Mouse (Mus musculus) embryonic facial prominence, embryonic 10.5 days (tissue): ENCODE data around the gene Osgep. TPM values are rescaled to one million over a fixed set of nuclear protein-coding genes. Genes with fewer than 3 reads are reported as not detected.
A peak's percentile ranks its signal among the peaks of the same experiment; 100 is the strongest.
"Not testable (repeated sequence)": the region's sequence is repeated elsewhere in the genome, so short reads cannot be mapped to it uniquely, and the experiment has no call there.

Source experiments
- DNase-seq: peaks from one replicate; pipeline ENCODE4 v3.0.0-alpha.2; 2017; ENCODE audit warnings: low spot score
- H3K27ac ChIP-seq: fragments of 300-500 bp; sonication (generic); replicated peaks from 2 replicates; pipeline ENCODE4 v1.5.1; 2016; ENCODE audit warnings: mild to moderate bottlenecking
- H3K27me3 ChIP-seq: fragments of 300-500 bp; sonication (generic); replicated peaks from 2 replicates; pipeline ENCODE4 v1.6.1; 2016; ENCODE audit warnings: low read depth, mild to moderate bottlenecking; ENCODE audit not compliant: poor library complexity, severe bottlenecking
- H3K36me3 ChIP-seq: fragments of 300-500 bp; sonication (generic); replicated peaks from 2 replicates; pipeline ENCODE4 v1.6.1; 2016; ENCODE audit warnings: mild to moderate bottlenecking, moderate library complexity
- H3K4me1 ChIP-seq: fragments of 300-500 bp; sonication (generic); 2 replicates; pipeline ENCODE4 v1.6.1; 2016
- H3K4me3 ChIP-seq: fragments of 300-500 bp; sonication (generic); 2 replicates; pipeline ENCODE4 v1.5.1; 2016; ENCODE audit warnings: mild to moderate bottlenecking, moderate library complexity
- H3K9me3 ChIP-seq: fragments of 300-500 bp; sonication (generic); 2 replicates; pipeline ENCODE4 v1.6.1; 2016; ENCODE audit warnings: mild to moderate bottlenecking
- WGBS: fragments of 180-500 bp; shearing (Covaris S2); methylation state at CpG from one replicate; pipeline ENCODE4 v1.1.7; 2016; 5-methylcytosine and 5-hydroxymethylcytosine counted together
- polyA plus RNA-seq: library from polyadenylated mRNA; unstranded; fragments of >200 nt; fragmentation: Nextera tagmentation; extraction: Ambion mirVana; gene quantifications from 2 replicates; pipeline ENCODE4 v1.2.1, GENCODE M21; 2016

The Osgep gene
- polyA plus RNA-seq = 178 and 185 TPM in 2 replicates

DNA sequence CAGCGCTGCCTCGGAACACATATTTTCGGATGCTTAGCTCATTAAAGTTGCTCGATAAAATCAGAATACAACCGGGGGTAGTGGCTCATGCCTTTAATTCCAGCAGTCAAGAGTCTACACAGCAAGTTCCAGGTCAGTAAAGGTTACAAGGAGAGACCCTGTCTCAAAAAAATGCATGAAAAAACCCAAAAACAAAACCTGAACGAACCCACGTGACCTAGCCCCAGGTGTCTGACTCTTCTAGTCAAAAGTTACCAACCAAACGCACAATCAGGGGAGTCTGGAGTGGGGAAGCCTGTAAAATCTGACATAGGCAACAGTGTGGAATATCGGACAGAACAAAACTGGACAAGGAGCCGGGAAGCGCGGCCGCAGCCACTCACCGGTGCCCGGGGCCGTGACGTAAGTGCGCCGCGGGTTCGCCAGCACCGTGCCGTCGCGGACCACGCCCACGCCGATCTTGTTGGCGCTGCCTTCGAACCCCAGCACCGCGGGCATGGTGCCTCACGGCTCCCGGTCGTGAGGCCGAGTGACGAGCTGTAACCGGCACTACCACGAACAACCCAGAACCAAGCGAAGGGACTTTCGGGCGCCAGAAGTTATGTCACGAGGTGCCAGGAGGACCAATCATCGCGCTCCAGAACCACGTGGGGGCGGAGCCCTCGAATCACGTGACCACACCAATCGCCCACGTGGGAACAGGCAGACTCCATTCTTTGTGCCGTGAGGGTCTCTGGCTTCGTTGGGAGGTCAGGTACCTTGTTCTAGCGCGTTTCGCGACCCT, at the start of gene Osgep, which contains the start of gene Apex1:
Gene Osgep (minus strand): TSS at position 613 of the 784 bp plus-strand sequence.
Gene Apex1 (plus strand): TSS at position 688 of the 784 bp plus-strand sequence.
- Histone ChIP-seq H3K36me3 (peaks cover 50% of the 10 kb centered on the region), H3K27me3 (no peaks in the 10 kb centered on the region), H3K27ac (peak within 1 kb of the TSS; percentile 96), H3K9me3 (no peaks in the 10 kb centered on the region), H3K4me3 (peak within 1 kb of the TSS; percentile 90), H3K4me1 (peaks cover 27% of the 10 kb centered on the region)
- under 1% methylated on average over 57 of the region's 57 CpGs for WGBS
- peak; percentile 97 for DNase-seq

DNA sequence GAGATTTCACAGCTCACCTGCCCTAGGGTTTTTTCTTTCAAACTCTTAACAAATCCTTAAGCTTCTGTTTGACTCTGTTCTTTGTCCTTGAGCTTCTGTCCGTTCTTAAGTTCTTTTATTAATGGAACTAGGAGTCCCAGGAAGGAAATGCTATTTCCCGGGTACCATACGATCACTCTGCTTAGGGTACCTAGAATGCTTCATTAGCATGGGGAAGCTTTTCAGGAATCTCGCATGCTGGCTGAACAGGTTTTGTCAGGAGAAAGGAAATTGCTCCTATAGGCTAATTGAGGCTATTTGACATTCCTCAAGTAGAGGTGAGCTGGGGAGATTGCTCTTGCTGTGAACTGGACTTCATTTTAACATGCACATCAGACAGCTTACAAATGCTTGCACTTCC, 49.0 kb upstream of the Osgep start:
- Histone ChIP-seq H3K4me1 (peaks cover 23% of the 10 kb centered on the region), H3K4me3 (no peak overlapping the region), H3K27me3 (0 out of 2 replicates have a peak, but pooled peaks cover 3% of the 10 kb centered on the region), H3K36me3 (no peaks in the 10 kb centered on the region), H3K9me3 (no peaks in the 10 kb centered on the region), H3K27ac (no peak overlapping the region)
- no peak for DNase-seq
- 49% methylated on average over 4 of the region's 4 CpGs for WGBS

DNA sequence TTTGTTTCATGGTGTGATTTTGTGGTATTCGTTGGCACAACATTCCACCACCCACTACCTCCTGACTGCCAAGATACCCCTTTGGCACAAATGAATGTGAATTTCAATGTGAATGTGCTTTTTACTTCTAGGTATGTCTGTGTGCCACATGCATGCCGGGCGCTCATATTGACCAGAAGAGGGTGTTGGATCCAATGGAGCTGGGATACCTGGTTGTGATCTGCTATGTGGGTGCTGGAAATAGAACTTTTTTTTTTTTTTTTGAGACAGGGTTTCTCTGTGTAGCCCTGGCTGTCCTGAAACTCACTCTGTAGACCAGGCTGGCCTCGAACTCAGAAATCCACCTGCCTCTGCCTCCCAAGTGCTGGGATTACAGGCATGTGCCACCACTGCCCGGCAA, 48.4 kb upstream of the Osgep start:
- H3K36me3 ChIP-seq, H3K9me3 ChIP-seq, H3K4me3 ChIP-seq, H3K27ac ChIP-seq, DNase-seq, H3K27me3 ChIP-seq: not testable (repeated sequence)
- WGBS = 83% methylated on average over 5 of the region's 5 CpGs
- H3K4me1 ChIP-seq = peaks cover 23% of the 10 kb centered on the region

DNA sequence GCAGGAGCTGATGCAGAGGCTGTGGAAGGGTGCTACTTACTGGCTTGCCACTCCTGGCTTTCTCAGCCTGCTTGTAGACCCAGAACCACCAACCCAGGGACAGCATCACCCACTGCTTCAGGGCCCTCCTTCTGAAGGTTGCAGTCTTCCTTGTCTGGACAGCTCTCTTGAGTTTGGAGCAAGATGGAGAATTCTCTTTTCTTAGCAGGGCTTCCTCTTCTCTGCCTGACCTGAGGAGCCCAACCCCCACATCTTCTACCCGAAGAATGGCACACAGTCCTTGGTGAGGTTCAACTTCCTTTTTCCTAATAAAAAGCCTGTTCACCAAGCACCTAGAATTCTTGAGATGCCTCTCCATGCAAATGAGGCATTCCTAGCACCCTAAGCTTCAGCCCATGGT, 46.1 kb upstream of the Osgep start:
- no peak overlapping the region for H3K27ac ChIP-seq
- H3K9me3 ChIP-seq = no peaks in the 10 kb centered on the region
- 0 out of 2 replicates have a peak, but pooled peaks cover 3% of the 10 kb centered on the region for H3K27me3 ChIP-seq
- H3K36me3 ChIP-seq = no peaks in the 10 kb centered on the region
- H3K4me1 ChIP-seq = peaks cover 12% of the 10 kb centered on the region; the same call in 1 of the 2 replicates
- no peak for DNase-seq
- no peak overlapping the region for H3K4me3 ChIP-seq
- 63% methylated on average over 1 of the region's 1 CpGs for WGBS

DNA sequence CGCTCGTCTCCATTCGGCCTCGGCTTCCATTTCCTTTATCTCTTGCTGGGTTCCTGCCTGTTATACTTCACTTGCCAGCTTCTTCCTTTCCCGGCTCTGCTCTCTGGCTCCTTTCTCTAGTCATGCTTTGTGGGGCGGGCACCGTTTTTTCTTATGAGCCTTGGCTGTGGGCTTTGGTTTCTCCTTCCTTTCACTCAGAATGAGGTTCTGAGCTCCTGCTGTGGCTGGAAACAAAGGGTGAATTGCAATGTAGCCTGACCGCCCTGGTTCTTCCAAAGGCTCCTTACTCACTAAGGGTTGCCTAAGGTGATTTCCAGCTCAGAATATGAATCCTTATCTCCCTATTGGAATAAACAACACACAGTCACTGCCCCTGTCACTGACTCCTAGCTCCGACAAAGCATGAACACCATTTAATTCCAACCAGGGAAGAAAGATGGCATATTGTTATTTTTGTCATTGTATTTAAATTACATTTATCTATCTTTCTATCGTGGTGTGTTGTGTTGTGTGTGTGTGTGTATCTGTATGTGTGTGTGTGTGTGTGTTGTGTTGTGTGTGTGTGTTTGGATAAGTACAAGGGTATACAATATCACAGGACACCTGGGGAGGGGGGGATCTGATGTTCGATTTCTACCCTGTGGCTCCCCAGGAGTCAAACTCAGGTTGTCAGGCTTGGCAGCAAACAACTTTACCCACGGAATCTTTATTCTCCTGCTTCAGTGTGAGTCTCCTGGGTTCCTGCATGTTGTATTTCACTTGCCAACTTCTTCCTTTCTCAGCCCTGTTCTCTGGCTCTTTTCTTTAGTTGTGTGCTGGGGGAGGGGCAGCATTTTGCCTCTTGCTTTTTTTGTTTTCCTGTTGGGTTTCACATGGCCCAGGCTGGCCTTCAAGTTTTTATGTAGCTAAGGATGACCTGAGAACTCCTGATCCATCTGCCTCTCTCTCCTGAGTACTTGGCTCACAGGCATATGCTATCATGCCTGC, 45.2 kb upstream of the Osgep start:
- Histone ChIP-seq H3K4me1 (peaks cover 12% of the 10 kb centered on the region; the same call in 1 of the 2 replicates), H3K9me3 (no peaks in the 10 kb centered on the region), H3K27me3 (no peaks in the 10 kb centered on the region), H3K27ac (peak overlapping the region; percentile 24; the same call in 1 of the 2 replicates), H3K4me3 (no peak overlapping the region), H3K36me3 (no peaks in the 10 kb centered on the region)
- DNase-seq = no peak
- WGBS = 24% methylated on average over 12 of the region's 12 CpGs

DNA sequence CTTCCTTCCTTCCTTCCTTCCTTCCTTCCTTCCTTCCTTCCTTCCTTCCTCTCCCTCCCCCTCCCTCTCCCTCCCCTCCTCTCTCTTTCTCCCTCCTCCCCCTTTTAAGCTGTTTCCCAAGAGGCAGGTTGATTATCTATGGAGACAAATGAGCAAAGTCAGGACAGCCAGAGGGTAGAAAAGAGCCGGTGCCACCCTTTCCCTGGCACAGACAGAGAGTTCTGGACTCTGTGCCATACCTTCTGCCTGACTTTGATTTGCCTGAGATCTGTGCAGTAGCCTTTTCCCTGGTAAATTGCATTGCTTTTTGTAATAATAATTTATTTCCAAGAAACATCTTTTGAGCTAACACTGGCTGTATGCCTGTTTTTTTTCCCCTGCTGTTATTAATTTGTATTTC, 44.3 kb upstream of the Osgep start:
- no peaks in the 10 kb centered on the region for H3K9me3 ChIP-seq
- peaks cover 12% of the 10 kb centered on the region; the same call in 1 of the 2 replicates for H3K4me1 ChIP-seq
- DNase-seq = no peak
- no peak overlapping the region for H3K4me3 ChIP-seq
- H3K27me3 ChIP-seq = no peaks in the 10 kb centered on the region
- H3K36me3 ChIP-seq = no peaks in the 10 kb centered on the region
- 21% methylated on average over 1 of the region's 1 CpGs for WGBS
- H3K27ac ChIP-seq = no peak overlapping the region

DNA sequence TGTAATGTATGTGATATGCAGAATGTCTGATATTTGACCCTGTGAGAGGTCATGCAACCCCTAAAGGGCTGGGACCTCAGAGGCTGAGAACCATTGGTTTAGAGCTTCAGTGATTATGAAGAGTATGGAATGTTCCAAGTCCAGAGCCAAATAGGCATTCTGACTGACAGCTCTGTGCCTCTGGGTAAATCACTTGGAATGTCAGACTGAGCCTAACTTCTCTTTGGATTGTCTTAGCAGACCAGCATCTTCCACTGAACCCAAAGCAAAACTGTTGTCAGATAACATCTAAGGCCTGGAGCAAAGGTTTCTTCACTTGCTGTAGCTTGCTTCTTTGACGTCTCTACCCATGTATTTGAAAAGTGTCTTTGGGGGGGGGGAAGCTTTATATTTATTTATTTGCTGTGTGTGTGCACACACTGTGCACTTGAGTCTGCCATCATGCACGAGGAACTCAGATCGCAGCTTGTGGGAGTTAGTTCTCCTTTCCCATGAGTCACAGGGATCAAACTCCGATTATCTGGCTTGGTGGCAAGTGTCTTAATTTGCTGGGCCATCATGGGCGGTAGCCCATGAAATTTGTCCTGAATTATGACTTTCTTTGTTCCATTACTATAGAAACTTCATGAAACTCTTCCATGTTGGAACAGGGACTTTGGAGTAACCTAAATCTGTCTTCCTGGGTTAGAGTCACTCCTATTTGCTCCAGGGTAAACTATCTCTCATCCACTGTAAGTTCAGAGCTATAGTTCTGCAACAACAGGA, 43.7 kb upstream of the Osgep start:
- 80% methylated on average over 5 of the region's 5 CpGs for WGBS
- Histone ChIP-seq H3K27ac (no peak overlapping the region), H3K4me1 (peaks cover 12% of the 10 kb centered on the region; the same call in 1 of the 2 replicates), H3K36me3 (no peaks in the 10 kb centered on the region), H3K9me3 (no peaks in the 10 kb centered on the region), H3K4me3 (no peak overlapping the region), H3K27me3 (no peaks in the 10 kb centered on the region)
- DNase-seq = no peak

DNA sequence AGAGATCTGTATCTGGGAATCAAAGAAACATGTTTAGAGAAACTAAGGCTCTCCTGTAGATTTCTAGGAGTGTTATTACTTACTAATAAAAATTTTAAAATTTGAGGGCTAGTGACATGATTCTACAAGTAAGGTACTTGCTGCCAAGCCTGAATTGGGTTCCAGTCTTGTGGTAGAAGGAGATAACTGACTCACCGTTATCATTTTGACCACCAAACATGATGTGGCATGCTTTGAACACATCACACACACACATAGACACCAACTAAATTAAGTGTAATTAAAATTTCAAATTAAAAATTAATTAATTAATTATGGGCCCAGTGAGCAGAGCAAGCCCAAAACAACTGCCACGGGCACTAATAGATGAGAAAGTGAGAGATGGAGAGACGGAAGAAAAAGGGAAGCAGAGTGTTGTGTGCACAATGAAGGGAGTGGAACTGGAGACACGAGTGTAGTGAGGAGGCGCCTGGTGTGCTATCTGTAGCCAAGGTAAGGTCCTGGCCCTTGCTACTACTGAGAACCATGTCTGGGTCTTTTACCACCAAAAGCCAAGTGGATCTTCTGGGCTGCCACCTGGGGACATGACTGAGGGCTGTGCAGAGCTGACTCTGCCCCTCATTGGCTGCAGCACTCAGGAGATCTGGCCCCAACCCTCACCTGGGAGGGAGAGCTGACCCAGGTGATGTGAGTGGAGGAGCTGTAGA, 33.7 kb upstream of the Osgep start:
- WGBS = 91% methylated on average over 5 of the region's 5 CpGs
- H3K9me3 ChIP-seq = not testable (repeated sequence)

DNA sequence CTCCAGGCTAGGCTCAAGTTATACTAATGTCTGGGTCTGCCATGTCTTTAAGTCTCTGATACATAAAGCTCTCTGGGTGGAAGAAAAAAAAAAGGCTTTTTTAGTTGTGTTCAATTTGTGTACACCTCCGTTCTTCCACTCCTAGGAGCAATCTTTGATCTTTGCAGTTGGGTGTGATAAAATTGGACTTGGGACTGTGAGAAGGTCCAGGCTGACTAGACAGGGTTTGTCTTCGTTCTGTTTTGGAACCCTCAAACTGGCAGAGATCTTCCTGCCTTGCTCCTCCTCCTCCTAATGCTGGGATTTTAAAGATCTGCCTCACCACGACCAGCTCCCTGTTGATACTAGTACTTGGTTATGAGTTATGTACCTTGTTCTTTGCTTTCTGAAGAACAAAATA, 32.5 kb upstream of the Osgep start:
- 72% methylated on average over 3 of the region's 3 CpGs for WGBS
- H3K4me1 ChIP-seq = not testable (repeated sequence)

More for the DNA sequence above, 33.7 kb upstream of the Osgep start:
- not testable (repeated sequence) for H3K27ac ChIP-seq, H3K4me1 ChIP-seq, H3K4me3 ChIP-seq, H3K36me3 ChIP-seq, H3K27me3 ChIP-seq, DNase-seq

DNA sequence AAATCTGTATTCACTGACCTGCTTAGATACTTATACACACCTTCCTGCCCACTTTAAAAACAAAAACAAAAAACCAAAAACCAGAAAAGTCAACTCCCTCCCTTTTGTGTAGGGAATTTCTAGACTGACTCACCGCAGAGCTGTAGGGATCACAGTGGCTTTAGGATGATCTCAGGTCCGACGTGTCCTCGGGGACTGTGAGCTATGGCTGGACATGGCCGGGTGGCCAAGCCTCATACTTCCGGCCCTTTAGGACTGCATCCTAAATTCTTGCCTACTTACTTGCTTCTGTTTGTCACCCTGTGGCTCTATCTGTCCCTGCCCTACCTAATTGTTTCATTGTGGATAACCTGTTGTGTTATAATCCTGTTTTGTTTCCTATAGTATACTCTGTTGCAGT, 32.0 kb upstream of the Osgep start:
- 86% methylated on average over 6 of the region's 6 CpGs for WGBS
- not testable (repeated sequence) for H3K4me3 ChIP-seq, DNase-seq

More for the DNA sequence above, 32.5 kb upstream of the Osgep start:
- DNase-seq, H3K4me3 ChIP-seq, H3K9me3 ChIP-seq, H3K27ac ChIP-seq, H3K36me3 ChIP-seq, H3K27me3 ChIP-seq: not testable (repeated sequence)

DNA sequence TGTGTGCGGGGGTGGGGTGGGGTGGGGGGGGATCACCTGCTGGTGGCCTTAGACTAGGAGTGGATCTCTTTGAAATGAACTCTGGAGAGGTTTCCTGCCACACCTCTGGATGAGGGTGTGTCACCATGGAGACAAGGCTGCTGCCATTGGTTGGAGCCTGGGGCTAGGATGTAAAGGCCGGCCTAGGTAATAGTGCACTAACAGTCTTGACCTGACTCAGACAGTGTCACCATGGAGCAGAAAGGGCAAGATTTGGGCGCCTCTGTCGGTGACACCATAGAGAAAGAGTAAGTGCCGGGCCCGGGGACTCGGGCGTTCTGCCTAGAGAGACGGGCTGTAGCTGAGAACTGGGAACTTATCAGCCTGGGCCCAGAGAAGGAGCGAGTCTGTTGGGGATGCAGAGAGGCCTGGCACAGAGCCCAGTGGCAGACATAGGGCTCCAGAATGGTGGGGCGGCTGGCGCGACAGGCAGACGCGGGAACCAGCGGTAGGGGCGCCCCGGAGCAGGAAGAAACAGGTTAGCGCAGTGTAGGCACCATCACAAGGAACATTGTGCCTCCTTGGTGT, 31.3 kb upstream of the Osgep start, which contains the start of gene Pnp2:
Gene Pnp2 (plus strand): TSS at position 51 of the 567 bp plus-strand sequence.
- peak; percentile 35 for DNase-seq
- WGBS = 5% methylated on average over 19 of the region's 19 CpGs
- not testable (repeated sequence) for H3K27me3 ChIP-seq, H3K27ac ChIP-seq, H3K9me3 ChIP-seq, H3K4me1 ChIP-seq
- H3K36me3 ChIP-seq = peaks cover 16% of the 10 kb centered on the region
- peak within 1 kb of the TSS; percentile 37 for H3K4me3 ChIP-seq

More for the DNA sequence above, 32.0 kb upstream of the Osgep start:
- H3K9me3 ChIP-seq, H3K27ac ChIP-seq, H3K4me1 ChIP-seq, H3K36me3 ChIP-seq, H3K27me3 ChIP-seq: not testable (repeated sequence)
